Mouse (Mus musculus) brown adipose tissue, adult 24 weeks (tissue): Measurements from ENCODE around the gene Adipor1. TPM values are rescaled to one million over a fixed set of nuclear protein-coding genes. Genes with fewer than 3 reads are reported as not detected.
"Not testable (repeated sequence)": the region's sequence is repeated elsewhere in the genome, so short reads cannot be mapped to it uniquely, and the experiment has no call there.

Source experiments
- H3K27ac ChIP-seq: fragments of 200-500 bp; replicated peaks from 2 replicates; pipeline ENCODE4 v1.5.1; 2012; ENCODE audit warnings: low read depth, mild to moderate bottlenecking, low read length
- H3K4me1 ChIP-seq: fragments of 200-500 bp; 2 replicates; pipeline ENCODE4 v1.6.1; 2012; ENCODE audit warnings: low read length, mixed read lengths; ENCODE audit not compliant: control insufficient read depth, insufficient read depth, insufficient read length
- H3K4me3 ChIP-seq: fragments of 200-500 bp; 2 replicates; pipeline ENCODE4 v1.5.1; 2012; ENCODE audit warnings: low read depth, mild to moderate bottlenecking, low read length, moderate library complexity; ENCODE audit not compliant: insufficient read depth
- polyA plus RNA-seq: library from polyadenylated mRNA; stranded (reverse); fragments of >200 nt; gene quantifications from 2 replicates; pipeline ENCODE4 v1.2.4, GENCODE M21; 2012; ENCODE audit not compliant: missing spikeins, insufficient read depth, insufficient read length

Adipor1 gene
- polyA plus RNA-seq, 1 experiment: 119 TPM

- peaks cover 4% of the 10 kb centered on the region; the same call in 1 of the 2 replicates for H3K4me1 ChIP-seq
- no peak overlapping the region for H3K4me3 ChIP-seq
- no peak overlapping the region for H3K27ac ChIP-seq
These were observed 7.1 kb upstream of the Adipor1 start for GRCm38 (mm10) chr1:134408080-134408479.

- Histone ChIP-seq H3K4me3 (no peak overlapping the region), H3K27ac (no peak overlapping the region)
These were observed 3.2 kb upstream of the Adipor1 start for GRCm38 (mm10) chr1:134411706-134412629.

GRCm38 (mm10) chr1:134414038-134414437 is 1.1 kb upstream of the Adipor1 start:
- Histone ChIP-seq H3K4me3 (no peak overlapping the region), H3K4me1 (peaks cover 14% of the 10 kb centered on the region), H3K27ac (0 out of 2 replicates have a peak overlapping the region, but pooled peaks have one; percentile 23)

More at GRCm38 (mm10) chr1:134411706-134412629, 3.2 kb upstream of the Adipor1 start:
- peaks cover 10% of the 10 kb centered on the region for H3K4me1 ChIP-seq

- Histone ChIP-seq H3K4me3 (peak overlapping the region; percentile 51), H3K4me1 (peaks cover 17% of the 10 kb centered on the region), H3K27ac (peak overlapping the region; percentile 78)
These were observed 544 bp upstream of the Adipor1 start for GRCm38 (mm10) chr1:134414501-134415167.

- Histone ChIP-seq H3K4me3 (no peak overlapping the region), H3K27ac (peak overlapping the region; percentile 51), H3K4me1 (peaks cover 38% of the 10 kb centered on the region)
These were observed 3.3 kb downstream of the Adipor1 start for GRCm38 (mm10) chr1:134418414-134418975.

GRCm38 (mm10) chr1:134419176-134419575 is 4.0 kb downstream of the Adipor1 start:
- peaks cover 37% of the 10 kb centered on the region for H3K4me1 ChIP-seq
- H3K4me3 ChIP-seq: no peak overlapping the region
- H3K27ac ChIP-seq: peak overlapping the region; percentile 80

GRCm38 (mm10) chr1:134419751-134420458 is 4.7 kb downstream of the Adipor1 start:
- peaks cover 34% of the 10 kb centered on the region for H3K4me1 ChIP-seq
- H3K27ac ChIP-seq: peak overlapping the region; percentile 80
- no peak overlapping the region; the same call in 1 of the 2 replicates for H3K4me3 ChIP-seq

- Histone ChIP-seq H3K4me3 (no peak overlapping the region), H3K4me1 (peaks cover 25% of the 10 kb centered on the region), H3K27ac (no peak overlapping the region)
These were observed 8.7 kb downstream of the Adipor1 start for GRCm38 (mm10) chr1:134423911-134424310.

GRCm38 (mm10) chr1:134426289-134426688 is 11.1 kb downstream of the Adipor1 start:
- Histone ChIP-seq H3K27ac (no peak overlapping the region), H3K4me1 (peaks cover 5% of the 10 kb centered on the region; the same call in 1 of the 2 replicates), H3K4me3 (no peak overlapping the region)

GRCm38 (mm10) chr1:134433002-134433401 is 17.8 kb downstream of the Adipor1 start:
- no peak overlapping the region for H3K27ac ChIP-seq
- H3K4me3 ChIP-seq: no peak overlapping the region
- H3K4me1 ChIP-seq: no peaks in the 10 kb centered on the region

GRCm38 (mm10) chr1:134433473-134433872 is 18.3 kb downstream of the Adipor1 start:
- Histone ChIP-seq H3K4me3 (no peak overlapping the region), H3K4me1 (no peaks in the 10 kb centered on the region), H3K27ac (no peak overlapping the region)

GRCm38 (mm10) chr1:134435414-134435813 is 20.2 kb downstream of the Adipor1 start:
- Histone ChIP-seq H3K4me1 (no peaks in the 10 kb centered on the region), H3K4me3 (no peak overlapping the region), H3K27ac (no peak overlapping the region)

- Histone ChIP-seq H3K27ac (no peak overlapping the region), H3K4me1 (peaks cover 3% of the 10 kb centered on the region), H3K4me3 (no peak overlapping the region)
These were observed 25.3 kb downstream of the Adipor1 start for GRCm38 (mm10) chr1:134440437-134440836.

GRCm38 (mm10) chr1:134441737-134442136 is 26.6 kb downstream of the Adipor1 start:
- H3K4me3 ChIP-seq, H3K27ac ChIP-seq, H3K4me1 ChIP-seq: not testable (repeated sequence)

- Histone ChIP-seq H3K4me1 (peaks cover 3% of the 10 kb centered on the region), H3K27ac (no peak overlapping the region), H3K4me3 (no peak overlapping the region)
These were observed 27.2 kb downstream of the Adipor1 start for GRCm38 (mm10) chr1:134442394-134442793.
